Mouse (Mus musculus) skeletal muscle tissue, adult 2 months (tissue): Measurements from ENCODE around the gene Ing4.
"Not testable (repeated sequence)": the region's sequence is repeated elsewhere in the genome, so short reads cannot be mapped to it uniquely, and the experiment has no call there.

Experiments
- DNase-seq: peaks from one replicate; pipeline ENCODE4 v3.0.0-alpha.2; 2012; ENCODE audit warnings: low read depth, low spot score

Gene Ing4

GRCm38 (mm10) chr6:125041047-125041446 lies 1.5 kb downstream of the Ing4 start:
- DNase-seq = no peak

GRCm38 (mm10) chr6:125042081-125042480 lies 2.5 kb downstream of the Ing4 start:
- no peak for DNase-seq

GRCm38 (mm10) chr6:125046691-125047090 lies 7.1 kb downstream of the Ing4 start:
- peak; percentile 82 for DNase-seq

GRCm38 (mm10) chr6:125049678-125050077 lies 10.1 kb downstream of the Ing4 start, which contains the start of gene Acrbp:
Gene Acrbp, plus strand, starts transcription at chr6:125049689.
- no peak for DNase-seq

GRCm38 (mm10) chr6:125051237-125051636 lies 11.7 kb downstream of the Ing4 start:
- no peak for DNase-seq

- DNase-seq = no peak
Measured at GRCm38 (mm10) chr6:125061493-125061892, 21.9 kb downstream of the Ing4 start.

GRCm38 (mm10) chr6:125062511-125062910 lies 23.0 kb downstream of the Ing4 start:
- no peak for DNase-seq

- DNase-seq = no peak
Measured at GRCm38 (mm10) chr6:125063906-125064305, 24.3 kb downstream of the Ing4 start.

- DNase-seq = not testable (repeated sequence)
Measured at GRCm38 (mm10) chr6:125065223-125065622, 25.7 kb downstream of the Ing4 start.

GRCm38 (mm10) chr6:125067571-125067995 lies 28.0 kb downstream of the Ing4 start, which contains the start of gene Lpar5:
Gene Lpar5, plus strand, starts transcription at chr6:125067920.
- no peak for DNase-seq

GRCm38 (mm10) chr6:125071170-125071895 lies 31.8 kb downstream of the Ing4 start:
- DNase-seq = no peak

- DNase-seq = no peak
Measured at GRCm38 (mm10) chr6:125071896-125072279, 32.3 kb downstream of the Ing4 start.

- no peak for DNase-seq
Measured at GRCm38 (mm10) chr6:125073825-125074224, 34.3 kb downstream of the Ing4 start.

- no peak for DNase-seq
Measured at GRCm38 (mm10) chr6:125081394-125081793, 41.8 kb downstream of the Ing4 start.

- DNase-seq = peak; percentile 90
Measured at GRCm38 (mm10) chr6:125081797-125082560, 42.4 kb downstream of the Ing4 start.

- DNase-seq = no peak
Measured at GRCm38 (mm10) chr6:125082801-125083386, 43.3 kb downstream of the Ing4 start.

GRCm38 (mm10) chr6:125084424-125084823 lies 44.9 kb downstream of the Ing4 start:
- peak; percentile 57 for DNase-seq

GRCm38 (mm10) chr6:125087937-125088336 lies 48.4 kb downstream of the Ing4 start:
- DNase-seq = no peak

- DNase-seq = peak; percentile 88
Measured at GRCm38 (mm10) chr6:125088561-125089321, 49.2 kb downstream of the Ing4 start.

- peak; percentile 88 for DNase-seq
Measured at GRCm38 (mm10) chr6:125089521-125090321, 50.2 kb downstream of the Ing4 start.
